Mouse (Mus musculus) liver, adult 2 months (tissue): ENCODE results near the gene Ddt.

Experiments
- CTCF ChIP-seq: fragments of 200-500 bp; IDR thresholded peaks from 2 replicates; pipeline ENCODE4 v1.5.1; 2011; ENCODE audit warnings: low read depth, low read length, control low read depth
- POLR2A ChIP-seq: fragments of 200-500 bp; IDR thresholded peaks from 2 replicates; pipeline ENCODE4 v1.6.1; 2011; ENCODE audit warnings: low read length, control low read depth; ENCODE audit not compliant: insufficient read depth; ENCODE audit errors: extremely low read depth

- TF ChIP-seq CTCF = peak; percentile 61
- TF ChIP-seq POLR2A = peak; percentile 96
Measured at GRCm38 (mm10) chr10:75772795-75773664, at the start of gene Ddt.
